Mouse (Mus musculus) lung, adult 2 months (tissue): Measurements from ENCODE around the gene Tnk1.

ENCODE experiments used
- CTCF ChIP-seq: fragments of 200-500 bp; IDR thresholded peaks from 2 replicates; pipeline ENCODE4 v1.5.1; 2011; ENCODE audit warnings: mild to moderate bottlenecking, low read length, control low read depth; ENCODE audit not compliant: insufficient read depth
- POLR2A ChIP-seq: fragments of 200-500 bp; IDR thresholded peaks from 2 replicates; pipeline ENCODE4 v1.6.1; 2011; ENCODE audit warnings: low read depth, mild to moderate bottlenecking, control low read depth, low read length, borderline replicate concordance; ENCODE audit errors: extremely low read depth

GRCm38 (mm10) chr11:69836703-69837576 lies 21.6 kb downstream of the Tnk1 start:
- TF ChIP-seq POLR2A: no peak
- no peak for TF ChIP-seq CTCF
